Mouse (Mus musculus): ENCODE measurements around the gene Ankzf1. TPM values are rescaled to one million over a fixed set of nuclear protein-coding genes. Genes with fewer than 3 reads are reported as not detected.

Ankzf1 gene
- total and polyA plus RNA-seq, 3 experiments, result 8.7 to 15.1 (median 11.2) TPM

DNA sequence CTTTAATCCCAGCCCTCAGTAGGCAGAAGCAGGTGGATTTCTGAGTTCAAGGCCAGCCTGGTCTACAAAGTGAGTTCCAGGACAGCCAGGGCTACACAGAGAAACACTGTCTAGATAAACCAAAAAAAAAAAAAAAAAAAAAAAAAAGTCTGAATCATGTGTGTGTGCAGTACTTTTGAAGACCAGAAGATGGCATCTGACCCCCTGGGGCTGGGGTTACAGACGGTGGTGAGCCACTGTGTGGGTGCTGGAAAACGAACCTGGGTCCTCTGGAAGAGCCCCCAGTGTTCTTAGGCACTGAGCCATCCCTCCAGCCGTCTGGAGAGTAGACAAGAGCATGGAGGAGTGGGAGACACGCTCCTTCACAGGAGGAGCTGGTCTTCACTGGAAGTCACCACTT, 9.8 kb upstream of the Ankzf1 start:
- H3K79me2 ChIP-seq (replicated peaks; ENCODE audit: control insufficient read depth, insufficient read depth, low read length), result no peaks in the 10 kb centered on the region
- intact Hi-C loops (cut with DNase I), result loop anchor here (5.0 kb wide), 1 partner anchor 70 kb away; no protein-coding TSS in a partner anchor

DNA sequence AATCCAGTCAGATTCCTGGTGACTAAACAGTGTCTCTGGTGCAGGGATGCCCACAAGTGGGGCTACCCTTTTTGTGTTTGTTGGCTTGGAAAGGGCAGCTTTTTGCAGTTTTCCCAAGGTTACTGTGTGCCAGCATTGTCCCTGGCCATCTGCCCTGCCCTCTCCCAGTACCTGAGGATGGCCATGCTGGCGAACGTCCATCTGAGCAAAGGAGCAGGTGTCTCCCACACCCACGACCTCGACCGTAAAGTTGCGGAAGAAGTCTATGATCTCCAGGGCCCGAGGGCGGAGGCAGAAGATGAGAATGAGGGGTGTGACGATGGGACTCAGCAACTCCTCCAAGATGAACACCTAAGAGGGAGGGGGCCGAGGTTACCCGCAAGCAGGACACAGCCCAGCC, 6.5 kb upstream of the Ankzf1 start:
- TF ChIP-seq EP300 (IDR thresholded peaks at IDR 0.05; ENCODE audit: insufficient read depth, low read depth, low read length) (no peak), CTCF (IDR thresholded peaks at IDR 0.05) (no peak), POLR2A (IDR thresholded peaks at IDR 0.05; ENCODE audit: insufficient read depth, low read depth, low read length) (no peak)
- no peaks in the 10 kb centered on the region for H3K27me3 ChIP-seq (ENCODE audit: control insufficient read depth, insufficient read depth, low read length)
- H3K4me3 ChIP-seq, result no peak overlapping the region
- DNase-seq, result no peak
- 92% methylated on average over 11 of the region's 11 CpGs for WGBS
- H3K27ac ChIP-seq, result no peak overlapping the region
- peaks cover 1% of the 10 kb centered on the region; the same call in 1 of the 2 replicates for H3K79me2 ChIP-seq (replicated peaks; ENCODE audit: control insufficient read depth, insufficient read depth, low read length)
- no peaks in the 10 kb centered on the region; the same call in 1 of the 2 replicates for H3K36me3 ChIP-seq (ENCODE audit: control insufficient read depth, insufficient read depth, low read length)
- no peak overlapping the region for H3K9ac ChIP-seq (ENCODE audit: low read depth, low read length)
- H3K4me1 ChIP-seq (ENCODE audit: control insufficient read depth, insufficient read depth, low read length), result no peaks in the 10 kb centered on the region
- intact Hi-C loops (cut with DNase I), result no loop called here

More for the DNA sequence above, 9.8 kb upstream of the Ankzf1 start:
- H3K4me3 ChIP-seq, result no peak overlapping the region
- no peak for TF ChIP-seq POLR2A (IDR thresholded peaks at IDR 0.05; ENCODE audit: insufficient read depth, low read depth, low read length)
- TF ChIP-seq CTCF (IDR thresholded peaks at IDR 0.05), result peak; percentile 44
- H3K4me1 ChIP-seq (ENCODE audit: control insufficient read depth, insufficient read depth, low read length), result no peaks in the 10 kb centered on the region; the same call in 1 of the 2 replicates
- 72% methylated on average over 4 of the region's 4 CpGs for WGBS
- no peaks in the 10 kb centered on the region for H3K27me3 ChIP-seq (ENCODE audit: control insufficient read depth, insufficient read depth, low read length)
- no peak for DNase-seq
- H3K36me3 ChIP-seq (ENCODE audit: control insufficient read depth, insufficient read depth, low read length), result no peaks in the 10 kb centered on the region
- H3K9ac ChIP-seq (ENCODE audit: low read depth, low read length), result no peak overlapping the region
- no peak overlapping the region for H3K27ac ChIP-seq

DNA sequence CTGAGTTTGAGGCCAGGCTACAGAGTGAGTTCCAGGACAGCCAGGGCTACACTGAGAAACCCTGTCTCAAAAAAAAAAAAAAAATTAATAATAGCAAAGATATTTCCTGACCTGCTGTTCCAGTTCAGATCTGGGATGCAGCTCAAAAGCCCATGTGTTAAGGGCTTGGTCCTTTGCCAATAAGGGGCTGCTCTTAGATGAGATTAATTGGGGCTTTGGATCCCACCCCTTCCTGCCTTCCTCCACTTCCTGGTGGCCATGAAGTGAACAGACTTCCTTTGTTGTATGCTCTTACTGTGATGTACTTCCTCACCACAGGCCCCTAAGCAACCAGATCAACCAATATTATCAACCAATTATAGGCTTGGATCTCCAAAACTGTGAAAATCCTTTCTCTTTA, 4.8 kb upstream of the Ankzf1 start:
- H3K27ac ChIP-seq, result no peak overlapping the region
- no peaks in the 10 kb centered on the region; the same call in 1 of the 2 replicates for H3K36me3 ChIP-seq (ENCODE audit: control insufficient read depth, insufficient read depth, low read length)
- intact Hi-C loops (cut with DNase I), result no loop called here
- H3K27me3 ChIP-seq (ENCODE audit: control insufficient read depth, insufficient read depth, low read length), result no peaks in the 10 kb centered on the region
- H3K4me3 ChIP-seq, result no peak overlapping the region
- H3K79me2 ChIP-seq (replicated peaks; ENCODE audit: control insufficient read depth, insufficient read depth, low read length), result peaks cover 3% of the 10 kb centered on the region; the same call in 1 of the 2 replicates
- no peak for TF ChIP-seq POLR2A (IDR thresholded peaks at IDR 0.05; ENCODE audit: insufficient read depth, low read depth, low read length)
- no peak for TF ChIP-seq EP300 (IDR thresholded peaks at IDR 0.05; ENCODE audit: insufficient read depth, low read depth, low read length)
- no peak for TF ChIP-seq CTCF (IDR thresholded peaks at IDR 0.05)
- H3K4me1 ChIP-seq (ENCODE audit: control insufficient read depth, insufficient read depth, low read length), result peaks cover 4% of the 10 kb centered on the region
- no peak for DNase-seq
- H3K9ac ChIP-seq (ENCODE audit: low read depth, low read length), result no peak overlapping the region

DNA sequence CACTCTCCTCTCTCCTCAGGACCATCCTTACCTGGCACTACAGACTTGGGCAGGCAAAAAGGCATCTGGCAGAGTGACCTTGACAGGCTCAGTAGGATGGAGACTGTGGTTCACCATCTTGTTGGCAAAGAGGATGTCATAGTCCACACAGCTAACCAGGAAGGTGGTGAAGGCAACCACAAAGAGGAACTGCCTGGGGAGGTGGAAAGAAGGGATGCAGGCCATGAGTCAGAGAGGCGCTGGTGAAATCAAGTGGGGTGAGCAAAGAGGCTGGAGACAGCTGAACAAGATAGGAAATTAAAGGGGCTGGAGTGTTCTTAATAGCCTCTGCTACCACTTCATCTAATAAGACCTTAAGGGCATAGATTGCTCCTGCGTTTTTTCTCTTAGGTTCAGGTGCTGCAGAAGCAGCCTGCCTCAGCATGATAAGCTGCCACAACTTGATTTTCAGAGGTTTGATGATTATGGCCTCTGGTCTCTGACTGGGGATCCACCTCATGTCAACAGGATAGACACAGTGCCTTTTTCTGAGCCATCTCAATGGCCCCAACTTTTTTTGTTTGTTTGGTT, 4.0 kb upstream of the Ankzf1 start:
- Histone ChIP-seq H3K9ac (ENCODE audit: low read depth, low read length) (no peak overlapping the region), H3K27ac (no peak overlapping the region), H3K79me2 (replicated peaks; ENCODE audit: control insufficient read depth, insufficient read depth, low read length) (peaks cover 3% of the 10 kb centered on the region; the same call in 1 of the 2 replicates), H3K4me3 (no peak overlapping the region), H3K4me1 (ENCODE audit: control insufficient read depth, insufficient read depth, low read length) (peaks cover 4% of the 10 kb centered on the region), H3K27me3 (ENCODE audit: control insufficient read depth, insufficient read depth, low read length) (no peaks in the 10 kb centered on the region), H3K36me3 (ENCODE audit: control insufficient read depth, insufficient read depth, low read length) (no peaks in the 10 kb centered on the region; the same call in 1 of the 2 replicates)
- TF ChIP-seq EP300 (IDR thresholded peaks at IDR 0.05; ENCODE audit: insufficient read depth, low read depth, low read length) (no peak), CTCF (IDR thresholded peaks at IDR 0.05) (no peak), POLR2A (IDR thresholded peaks at IDR 0.05; ENCODE audit: insufficient read depth, low read depth, low read length) (no peak)
- intact Hi-C loops (cut with DNase I), result no loop called here
- no peak for DNase-seq
- 93% methylated on average over 2 of the region's 2 CpGs for WGBS

DNA sequence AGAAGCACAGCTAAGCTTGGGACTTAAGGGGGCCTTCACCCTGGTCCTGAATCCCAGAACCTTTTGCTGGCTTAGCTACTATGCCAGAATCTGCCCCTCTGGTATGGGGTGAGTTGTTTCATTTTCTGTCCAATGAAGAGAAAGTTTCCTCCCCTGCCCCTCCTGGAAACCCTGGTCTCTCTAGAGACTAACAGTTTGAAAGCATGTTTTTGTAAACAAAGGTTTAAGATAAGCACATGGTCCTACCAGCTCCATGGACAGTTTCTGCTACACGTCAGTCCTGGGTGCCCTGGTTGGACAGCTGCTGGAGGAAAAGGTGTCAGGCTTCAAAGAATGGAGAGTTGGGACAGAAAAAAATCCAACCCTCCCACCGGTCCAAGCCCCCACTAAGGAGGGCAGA, 1.4 kb upstream of the Ankzf1 start:
- WGBS, result 29% methylated on average over 2 of the region's 2 CpGs
- peaks cover 3% of the 10 kb centered on the region; the same call in 1 of the 2 replicates for H3K79me2 ChIP-seq (replicated peaks; ENCODE audit: control insufficient read depth, insufficient read depth, low read length)
- no peaks in the 10 kb centered on the region for H3K27me3 ChIP-seq (ENCODE audit: control insufficient read depth, insufficient read depth, low read length)
- peaks cover 5% of the 10 kb centered on the region for H3K4me1 ChIP-seq (ENCODE audit: control insufficient read depth, insufficient read depth, low read length)
- intact Hi-C loops (cut with DNase I), result loop anchor here (5.0 to 10.0 kb wide), 2 partner anchors 127 to 244 kb away; partner anchors contain the start of genes Dnpep and Gmppa
- DNase-seq, result no peak
- no peak overlapping the region for H3K27ac ChIP-seq
- H3K4me3 ChIP-seq, result no peak overlapping the region; the same call in 1 of the 2 replicates
- no peak overlapping the region for H3K9ac ChIP-seq (ENCODE audit: low read depth, low read length)
- TF ChIP-seq CTCF (IDR thresholded peaks at IDR 0.05), result no peak
- TF ChIP-seq EP300 (IDR thresholded peaks at IDR 0.05; ENCODE audit: insufficient read depth, low read depth, low read length), result no peak
- no peak for TF ChIP-seq POLR2A (IDR thresholded peaks at IDR 0.05; ENCODE audit: insufficient read depth, low read depth, low read length)
- H3K36me3 ChIP-seq (ENCODE audit: control insufficient read depth, insufficient read depth, low read length), result peaks cover 3% of the 10 kb centered on the region

DNA sequence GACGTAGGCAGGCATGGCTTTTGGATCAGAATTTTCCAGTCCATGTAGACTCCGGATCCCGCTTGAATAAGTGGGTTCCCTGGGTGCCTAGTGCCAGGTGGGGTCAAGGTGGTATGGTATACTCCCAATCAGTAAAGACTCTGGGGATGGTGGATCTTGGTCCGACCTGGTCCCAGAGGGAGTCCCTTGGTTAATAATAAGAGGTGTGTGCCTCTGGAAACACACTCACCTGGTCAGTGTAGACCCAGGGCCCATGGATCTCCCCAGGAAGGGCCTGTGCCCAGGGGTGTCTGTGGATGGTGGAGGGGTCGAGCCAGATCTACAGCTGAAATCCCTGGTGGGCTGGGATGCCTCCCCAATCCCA, 711 bp upstream of the Ankzf1 start:
- peaks cover 3% of the 10 kb centered on the region; the same call in 1 of the 2 replicates for H3K79me2 ChIP-seq (replicated peaks; ENCODE audit: control insufficient read depth, insufficient read depth, low read length)
- peak overlapping the region; percentile 98 for H3K4me3 ChIP-seq
- no peaks in the 10 kb centered on the region for H3K27me3 ChIP-seq (ENCODE audit: control insufficient read depth, insufficient read depth, low read length)
- H3K4me1 ChIP-seq (ENCODE audit: control insufficient read depth, insufficient read depth, low read length), result peaks cover 5% of the 10 kb centered on the region
- WGBS, result 37% methylated on average over 5 of the region's 5 CpGs
- DNase-seq, result no peak
- peak overlapping the region; percentile 79 for H3K9ac ChIP-seq (ENCODE audit: low read depth, low read length)
- intact Hi-C loops (cut with DNase I), result loop anchor here (1.0 to 10.0 kb wide), 3 partner anchors 11 to 244 kb away; partner anchors contain the start of genes Abcb6, Dnpep and Gmppa
- TF ChIP-seq EP300 (IDR thresholded peaks at IDR 0.05; ENCODE audit: insufficient read depth, low read depth, low read length) (no peak), CTCF (IDR thresholded peaks at IDR 0.05) (no peak), POLR2A (IDR thresholded peaks at IDR 0.05; ENCODE audit: insufficient read depth, low read depth, low read length) (no peak)
- H3K36me3 ChIP-seq (ENCODE audit: control insufficient read depth, insufficient read depth, low read length), result peaks cover 3% of the 10 kb centered on the region
- H3K27ac ChIP-seq, result peak overlapping the region; percentile 92

Measured in heart, adult 2 months (tissue).